8 mouse cellular contexts compared by ENCODE assay signal in the genomic region with DNA sequence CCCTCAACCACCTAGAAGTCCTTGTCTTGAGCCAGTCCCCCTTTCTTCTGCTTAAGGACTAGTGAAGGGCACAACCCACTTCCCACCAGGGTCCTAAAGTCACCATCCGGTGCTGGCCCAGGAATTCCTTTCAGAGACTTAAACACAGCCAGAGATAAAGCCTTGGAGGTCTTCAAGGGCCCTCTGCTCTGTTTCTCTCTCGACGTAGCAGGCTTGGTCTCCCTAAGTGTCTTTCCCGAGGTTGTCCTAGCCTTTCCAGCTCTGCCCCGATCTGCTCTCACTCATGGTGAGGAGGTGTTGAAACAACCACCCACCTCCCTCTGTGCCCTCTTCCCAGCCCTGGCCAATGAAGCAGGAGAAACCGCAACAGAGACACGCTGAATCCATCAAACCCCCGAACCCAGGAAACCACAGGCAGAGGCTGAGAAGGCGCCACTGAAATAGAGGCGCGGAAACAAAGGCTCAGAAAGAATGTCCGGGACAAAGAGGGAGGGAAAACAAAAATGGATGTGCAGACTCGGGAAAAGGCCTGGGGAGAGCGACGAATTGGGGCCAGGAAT. TPM values are rescaled to one million over a fixed set of nuclear protein-coding genes. Genes with fewer than 3 reads are reported as not detected.
DNase-seq lines count a peak whose midpoint lies in the region; ATAC-seq and TF ChIP-seq lines count a peak whose summit lies in the region.

No protein-coding gene starts in this region.

- no peaks in the 10 kb centered on the region for H3K9me3 ChIP-seq in forebrain, embryonic 16.5 days (ENCODE audit: control insufficient read depth, low read length)
- 0 out of 2 replicates have a peak, but pooled peaks cover 3% of the 10 kb centered on the region for H3K9me3 ChIP-seq in limb, embryonic 12.5 days
- H3K9me3 ChIP-seq in neural tube, embryonic 15.5 days (replicated peaks): no peaks in the 10 kb centered on the region

- H3K36me3 ChIP-seq in thymus, adult 2 months (ENCODE audit: control insufficient read depth, insufficient read depth, low read length): no peaks in the 10 kb centered on the region
- H3K36me3 ChIP-seq in forebrain, embryonic 16.5 days (ENCODE audit: control insufficient read depth, insufficient read depth): no peaks in the 10 kb centered on the region
- H3K36me3 ChIP-seq in limb, embryonic 12.5 days: no peaks in the 10 kb centered on the region
- H3K36me3 ChIP-seq in neural tube, embryonic 15.5 days: no peaks in the 10 kb centered on the region

- peaks cover 18% of the 10 kb centered on the region for H3K4me1 ChIP-seq in thymus, adult 2 months (replicated peaks; ENCODE audit: control insufficient read depth, insufficient read depth, low read length)
- H3K4me1 ChIP-seq in forebrain, embryonic 16.5 days (replicated peaks; ENCODE audit: control insufficient read depth, insufficient read depth, low read length): peaks cover 26% of the 10 kb centered on the region
- peaks cover 64% of the 10 kb centered on the region for H3K4me1 ChIP-seq in limb, embryonic 12.5 days (replicated peaks)
- H3K4me1 ChIP-seq in neural tube, embryonic 15.5 days: peaks cover 36% of the 10 kb centered on the region

- H3K27me3 ChIP-seq in thymus, adult 2 months (ENCODE audit: control insufficient read depth, insufficient read depth, low read length): no peaks in the 10 kb centered on the region; the same call in 1 of the 2 replicates
- H3K27me3 ChIP-seq in forebrain, embryonic 16.5 days (replicated peaks; ENCODE audit: control insufficient read depth, insufficient read depth, low read length): no peaks in the 10 kb centered on the region
- H3K27me3 ChIP-seq in limb, embryonic 12.5 days: no peaks in the 10 kb centered on the region
- no peaks in the 10 kb centered on the region for H3K27me3 ChIP-seq in neural tube, embryonic 15.5 days (replicated peaks)

- H3K27ac ChIP-seq in thymus, adult 2 months (ENCODE audit: control insufficient read depth, insufficient read depth, low read length): no peak overlapping the region
- peak overlapping the region; percentile 90 for H3K27ac ChIP-seq in forebrain, embryonic 16.5 days (ENCODE audit: low read length)
- H3K27ac ChIP-seq in limb, embryonic 12.5 days: peak overlapping the region; percentile 100
- peak overlapping the region; percentile 93 for H3K27ac ChIP-seq in neural tube, embryonic 15.5 days (replicated peaks)

- DNase-seq in thymus, adult 2 months: no peak
- DNase-seq in thymus, postnatal 4 days: no peak
- DNase-seq in gastrocnemius, adult 8-10 months (ENCODE audit: low spot score in 2 of 2): no peak
- no peak for DNase-seq in spleen, adult 12 weeks (ENCODE audit: low spot score)
- no peak for DNase-seq in thymus, postnatal 10 days (ENCODE audit: low spot score in 2 of 2)

- H3K9ac ChIP-seq in forebrain, embryonic 16.5 days (replicated peaks; ENCODE audit: low read depth, low read length): peak overlapping the region; percentile 74
- peak overlapping the region; percentile 72 for H3K9ac ChIP-seq in limb, embryonic 12.5 days (replicated peaks)
- H3K9ac ChIP-seq in neural tube, embryonic 15.5 days (replicated peaks): peak overlapping the region; percentile 50

- no peak for TF ChIP-seq POLR2A in thymus, adult 2 months (IDR thresholded peaks at IDR 0.05; ENCODE audit: control insufficient read depth, extremely low read depth, insufficient read depth, low read length, poor library complexity)

- peak; percentile 30 for ATAC-seq in forebrain, embryonic 16.5 days
- no peak for ATAC-seq in limb, embryonic 12.5 days (ENCODE audit: insufficient number of reproducible peaks, insufficient read depth, low FRiP score, low TSS enrichment, low read depth)
- ATAC-seq in neural tube, embryonic 15.5 days (ENCODE audit: low FRiP score): no peak

- peak overlapping the region; percentile 48 for H3K4me3 ChIP-seq in thymus, adult 2 months (ENCODE audit: control insufficient read depth, insufficient read depth, low read length)
- peak overlapping the region; percentile 48 for H3K4me3 ChIP-seq in forebrain, embryonic 16.5 days (replicated peaks; ENCODE audit: low read length)
- H3K4me3 ChIP-seq in limb, embryonic 12.5 days (replicated peaks): peak overlapping the region; percentile 37
- peak overlapping the region; percentile 43 for H3K4me3 ChIP-seq in neural tube, embryonic 15.5 days (replicated peaks)

- H3K4me2 ChIP-seq in forebrain, embryonic 16.5 days (ENCODE audit: low read length): peak overlapping the region; percentile 79
- peak overlapping the region; percentile 72 for H3K4me2 ChIP-seq in limb, embryonic 12.5 days
- H3K4me2 ChIP-seq in neural tube, embryonic 15.5 days: peak overlapping the region; percentile 77

- no peak for TF ChIP-seq CTCF in thymus, adult 2 months (IDR thresholded peaks at IDR 0.05; ENCODE audit: borderline replicate concordance, control insufficient read depth, extremely low read depth, insufficient read depth, low read length, poor library complexity)

- WGBS in thymus, adult 2 months: 4% methylated on average over 15 of the region's 15 CpGs
- under 1% methylated on average over 15 of the region's 15 CpGs for WGBS in forebrain, embryonic 16.5 days
- 1% methylated on average over 15 of the region's 15 CpGs for WGBS in limb, embryonic 12.5 days
- WGBS in neural tube, embryonic 15.5 days: 1% methylated on average over 15 of the region's 15 CpGs

RNA-seq across cellular contexts. Expression of a gene that starts 8.8 kb away (rescaled TPM):
- polyA plus RNA-seq in thymus, adult 2 months (2012; rRNA removed): 312 and 357 TPM in 2 replicates
- 85.1 and 102 TPM in 2 replicates for polyA plus RNA-seq in forebrain, embryonic 16.5 days (2015; fragmentation: Nextera tagmentation; extraction: Ambion mirVana)
- polyA plus RNA-seq in limb, embryonic 12.5 days (2016; fragmentation: Nextera tagmentation; extraction: Ambion mirVana): 652 and 658 TPM in 2 replicates
- polyA plus RNA-seq in neural tube, embryonic 15.5 days (2015; fragmentation: Nextera tagmentation; extraction: Ambion mirVana): 227 TPM in 2 replicates
- 10 to 100 TPM in 1 of 4 experiments, 1 to 10 TPM in 3; 8.7 to 16.7 (median 9.6) TPM for total RNA-seq in gastrocnemius, adult 8-10 months (2022)

RNA-seq across cellular contexts. Expression of a gene that starts 37.7 kb away (rescaled TPM):
- 164 and 208 TPM in 2 replicates for polyA plus RNA-seq in thymus, adult 2 months (2012; rRNA removed)
- polyA plus RNA-seq in forebrain, embryonic 16.5 days (2015; fragmentation: Nextera tagmentation; extraction: Ambion mirVana): 3.9 and 4.3 TPM in 2 replicates
- 10.6 and 10.8 TPM in 2 replicates for polyA plus RNA-seq in limb, embryonic 12.5 days (2016; fragmentation: Nextera tagmentation; extraction: Ambion mirVana)
- 2.1 and 4.4 TPM in 2 replicates for polyA plus RNA-seq in neural tube, embryonic 15.5 days (2015; fragmentation: Nextera tagmentation; extraction: Ambion mirVana)
- 1 to 10 TPM in 3 of 4 experiments, under 1 TPM in 1; 0.85 to 1.7 (median 1.5) TPM for total RNA-seq in gastrocnemius, adult 8-10 months (2022)

Comparison
In these comparisons a context has a peak if more than half of its experiments do, and no peak if none do; other contexts are left out.
1. RNA of a gene that starts 37.7 kb away (polyA plus RNA-seq): 164 to 208 TPM in thymus, adult 2 months; 10.6 to 10.8 TPM in limb, embryonic 12.5 days, 3.9 to 4.3 TPM in forebrain, embryonic 16.5 days and 2.1 to 4.4 TPM in neural tube, embryonic 15.5 days; every median in the first group is over 10 times any median in the second.
2. Peak in every context shown above with its lines, with median percentiles within 50 percentile points of each other: H3K4me3 ChIP-seq, H3K4me2 ChIP-seq and H3K9ac ChIP-seq.